Mouse (Mus musculus): ENCODE measurements at regions not wholly inside any gene's neighbourhood (a gene's known extent, or its start where the extent isn't known, plus 50 kb on each side); places are given as distances from the start of the nearest gene placed in this dataset.

GRCm38 (mm10) chr10:99619421-99620151 is 139.9 kb downstream of the Csl start:
- Histone ChIP-seq H3K4me1 (replicated peaks) (no peaks in the 10 kb centered on the region), H3K36me3 (no peaks in the 10 kb centered on the region), H3K9me3 (no peaks in the 10 kb centered on the region), H3K4me3 (replicated peaks) (0 out of 2 replicates have a peak overlapping the region, but pooled peaks have one; percentile 7), H3K27ac (no peak overlapping the region), H3K27me3 (replicated peaks) (no peaks in the 10 kb centered on the region), H3K4me2 (replicated peaks) (peak overlapping the region; percentile 38), H3K9ac (no peak overlapping the region)
- peak; percentile 42 for ATAC-seq
- WGBS, result 45% methylated on average over 18 of the region's 18 CpGs

DNA sequence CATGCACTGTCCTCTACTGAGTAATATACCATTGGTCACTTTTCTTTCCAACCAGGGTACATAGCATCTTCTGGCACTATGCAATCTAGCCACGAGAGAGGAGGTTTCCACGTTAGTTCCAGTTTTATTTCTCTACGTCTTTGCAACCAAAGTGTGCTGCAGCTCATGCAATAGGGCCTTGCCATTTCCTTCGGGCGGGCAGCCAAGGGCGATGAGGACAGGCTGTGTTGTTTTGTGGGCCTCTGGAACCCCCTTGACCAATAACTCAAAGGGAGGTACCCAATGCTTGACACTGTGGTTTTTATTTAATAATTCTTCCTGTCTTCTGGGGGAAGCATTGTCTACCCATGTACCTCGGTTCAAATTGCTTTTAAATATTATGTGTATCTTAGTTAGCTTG is 139.0 kb downstream of the Csl start:
- no peak for ATAC-seq
- no peaks in the 10 kb centered on the region for H3K4me1 ChIP-seq (replicated peaks)
- H3K4me3 ChIP-seq (replicated peaks), result no peak overlapping the region
- H3K27ac ChIP-seq, result no peak overlapping the region
- H3K9ac ChIP-seq, result no peak overlapping the region
- no peak overlapping the region for H3K4me2 ChIP-seq (replicated peaks)
- no peaks in the 10 kb centered on the region for H3K9me3 ChIP-seq
- no peaks in the 10 kb centered on the region for H3K27me3 ChIP-seq (replicated peaks)
- no peaks in the 10 kb centered on the region for H3K36me3 ChIP-seq
- WGBS, result 86% methylated on average over 7 of the region's 7 CpGs

DNA sequence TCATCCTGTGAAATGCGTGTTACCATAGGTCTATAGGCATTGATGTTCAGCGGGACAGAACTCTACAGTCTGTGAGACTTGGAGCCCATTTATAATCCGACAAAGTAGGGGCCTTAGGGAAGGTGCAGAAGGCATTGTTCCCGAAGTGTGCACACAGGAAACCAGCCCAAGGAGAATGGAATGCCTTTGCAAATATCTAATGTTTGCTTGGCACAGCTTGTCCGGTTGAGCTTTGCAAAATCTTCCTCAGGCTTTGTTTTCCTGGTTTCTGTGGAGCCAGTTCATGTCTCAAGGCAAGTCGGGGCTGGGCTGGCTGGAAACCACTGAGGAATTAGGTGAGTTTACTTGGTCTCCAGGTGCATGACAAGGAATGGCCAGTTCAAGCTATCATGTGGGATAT is 132.1 kb downstream of the Csl start:
- H3K4me2 ChIP-seq (replicated peaks), result no peak overlapping the region
- no peak overlapping the region for H3K9ac ChIP-seq
- H3K4me1 ChIP-seq (replicated peaks), result no peaks in the 10 kb centered on the region
- H3K27me3 ChIP-seq (replicated peaks), result no peaks in the 10 kb centered on the region
- H3K27ac ChIP-seq, result no peak overlapping the region
- ATAC-seq, result no peak
- 64% methylated on average over 6 of the region's 6 CpGs for WGBS
- no peaks in the 10 kb centered on the region for H3K36me3 ChIP-seq
- H3K9me3 ChIP-seq, result no peaks in the 10 kb centered on the region
- H3K4me3 ChIP-seq (replicated peaks), result no peak overlapping the region

DNA sequence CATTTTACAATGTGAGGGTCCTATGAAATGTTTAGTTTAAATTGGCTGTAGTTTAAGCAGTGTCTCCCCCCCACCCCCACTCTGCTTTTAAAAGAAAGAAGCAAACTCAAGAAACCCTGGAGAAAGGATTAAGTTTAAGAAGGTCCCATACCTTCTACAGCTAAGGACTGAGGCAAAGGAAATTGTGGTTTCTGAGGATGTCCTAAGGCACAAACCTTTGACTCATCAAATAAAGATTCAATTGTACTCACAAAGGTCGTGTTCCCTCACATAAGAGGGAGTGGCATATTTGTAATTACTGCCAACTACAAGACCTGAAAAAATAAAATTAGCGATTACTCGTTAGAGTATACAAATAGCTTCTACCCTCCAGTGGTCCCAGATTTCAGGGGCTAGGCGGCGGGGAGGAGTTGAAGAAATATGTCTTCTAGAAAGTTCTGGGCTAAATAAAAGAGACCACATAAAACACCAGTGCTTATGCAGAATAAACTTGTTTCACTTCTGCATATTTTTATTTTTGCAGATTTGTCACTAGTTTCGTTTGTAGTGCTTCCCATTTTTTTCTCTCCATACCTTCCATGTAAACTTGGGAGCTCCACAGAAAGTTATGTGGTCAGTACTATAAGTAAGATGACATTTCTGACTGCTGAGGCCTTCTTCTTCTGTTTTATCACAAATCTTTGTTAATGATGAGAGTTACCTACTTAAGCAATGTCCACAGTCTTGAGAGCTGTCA is 127.0 kb downstream of the Csl start:
- Histone ChIP-seq H3K36me3 (no peaks in the 10 kb centered on the region), H3K9ac (no peak overlapping the region), H3K27me3 (replicated peaks) (no peaks in the 10 kb centered on the region), H3K4me2 (replicated peaks) (no peak overlapping the region), H3K27ac (no peak overlapping the region), H3K9me3 (no peaks in the 10 kb centered on the region), H3K4me1 (replicated peaks) (no peaks in the 10 kb centered on the region), H3K4me3 (replicated peaks) (no peak overlapping the region)
- ATAC-seq, result no peak
- 72% methylated on average over 6 of the region's 6 CpGs for WGBS

DNA sequence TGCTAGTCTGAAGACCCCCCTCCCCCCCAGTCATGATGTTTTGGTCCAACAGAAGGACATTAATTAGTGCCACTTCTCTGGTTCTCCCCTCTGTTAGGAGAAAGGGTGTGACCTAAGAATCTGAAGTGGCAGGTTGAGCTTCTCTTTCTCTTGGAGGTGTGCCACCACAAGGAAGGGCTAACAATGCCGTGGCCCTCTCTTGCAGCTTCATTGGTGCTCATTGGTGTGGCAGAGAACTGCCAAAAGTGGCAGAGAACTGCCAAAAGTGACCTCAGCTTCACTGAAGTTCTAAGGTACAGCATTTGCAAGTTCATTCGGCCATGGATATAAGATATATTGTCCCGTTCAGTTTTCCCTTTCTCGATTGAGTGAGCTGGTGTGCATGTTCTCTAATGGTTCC is 123.7 kb downstream of the Csl start:
- Histone ChIP-seq H3K4me1 (replicated peaks) (no peaks in the 10 kb centered on the region), H3K27me3 (replicated peaks) (no peaks in the 10 kb centered on the region), H3K9ac (no peak overlapping the region), H3K27ac (no peak overlapping the region), H3K4me3 (replicated peaks) (no peak overlapping the region), H3K36me3 (no peaks in the 10 kb centered on the region), H3K4me2 (replicated peaks) (no peak overlapping the region), H3K9me3 (no peaks in the 10 kb centered on the region)
- no peak for ATAC-seq
- WGBS, result 91% methylated on average over 4 of the region's 4 CpGs

- no peak overlapping the region for H3K9ac ChIP-seq
- ATAC-seq, result no peak
- H3K4me2 ChIP-seq (replicated peaks), result no peak overlapping the region
- no peaks in the 10 kb centered on the region for H3K9me3 ChIP-seq
- H3K4me3 ChIP-seq (replicated peaks), result no peak overlapping the region
- H3K36me3 ChIP-seq, result no peaks in the 10 kb centered on the region
- WGBS, result 83% methylated on average over 7 of the region's 7 CpGs
- H3K4me1 ChIP-seq (replicated peaks), result no peaks in the 10 kb centered on the region
- no peak overlapping the region for H3K27ac ChIP-seq
- H3K27me3 ChIP-seq (replicated peaks), result no peaks in the 10 kb centered on the region
These were observed 120.4 kb downstream of the Csl start for GRCm38 (mm10) chr10:99639022-99639421.

DNA sequence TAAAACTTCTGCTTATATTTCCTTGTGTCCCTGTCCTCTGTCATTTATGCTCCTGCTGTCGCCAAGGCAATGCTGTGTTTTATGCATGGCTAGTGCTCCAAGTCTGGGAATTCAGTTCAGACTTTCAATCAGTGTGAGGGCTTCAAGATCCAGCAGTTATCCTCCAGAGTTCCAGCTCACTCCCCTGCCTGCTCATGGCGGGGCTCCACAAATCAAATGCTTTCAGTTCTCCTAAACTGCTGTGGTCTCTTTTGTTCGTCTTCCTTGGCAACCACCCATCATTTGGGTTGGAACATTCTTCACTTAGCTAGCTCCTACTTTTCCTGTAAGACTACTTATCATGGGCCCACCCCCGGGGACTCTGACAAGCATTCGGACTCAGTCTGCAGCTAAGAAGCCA is 120.0 kb downstream of the Csl start:
- ATAC-seq, result no peak

DNA sequence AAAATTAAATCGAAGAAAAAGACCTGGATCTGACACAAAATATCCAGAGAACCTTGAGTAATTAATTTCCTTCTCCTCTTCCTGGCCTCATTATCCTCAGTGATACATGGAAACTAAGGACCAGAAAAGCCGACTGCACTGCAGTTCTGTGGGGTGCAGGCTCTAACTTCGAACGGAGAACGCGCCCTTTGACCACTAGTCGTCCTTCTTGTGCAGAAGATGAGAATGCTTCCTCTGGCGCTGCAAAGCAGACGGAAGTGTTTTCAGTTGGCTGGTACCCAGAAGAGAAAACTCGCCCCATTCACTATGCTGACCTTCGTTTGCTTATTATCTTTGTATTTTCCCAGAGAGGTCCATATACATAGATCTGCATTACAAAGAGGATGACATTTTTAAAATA is 117.7 kb downstream of the Csl start:
- no peaks in the 10 kb centered on the region for H3K9me3 ChIP-seq
- peak; percentile 80 for ATAC-seq
- no peak overlapping the region for H3K4me2 ChIP-seq (replicated peaks)
- H3K9ac ChIP-seq, result no peak overlapping the region
- H3K27me3 ChIP-seq (replicated peaks), result no peaks in the 10 kb centered on the region
- no peak overlapping the region for H3K27ac ChIP-seq
- H3K4me3 ChIP-seq (replicated peaks), result no peak overlapping the region
- no peaks in the 10 kb centered on the region for H3K36me3 ChIP-seq
- WGBS, result 10% methylated on average over 11 of the region's 11 CpGs
- H3K4me1 ChIP-seq (replicated peaks), result no peaks in the 10 kb centered on the region

More for the DNA sequence above, 120.0 kb downstream of the Csl start:
- no peak overlapping the region for H3K9ac ChIP-seq
- H3K4me1 ChIP-seq (replicated peaks), result no peaks in the 10 kb centered on the region
- WGBS, result 46% methylated on average over 5 of the region's 5 CpGs
- H3K9me3 ChIP-seq, result no peaks in the 10 kb centered on the region
- H3K36me3 ChIP-seq, result no peaks in the 10 kb centered on the region
- H3K4me3 ChIP-seq (replicated peaks), result no peak overlapping the region
- H3K4me2 ChIP-seq (replicated peaks), result no peak overlapping the region
- no peaks in the 10 kb centered on the region for H3K27me3 ChIP-seq (replicated peaks)
- no peak overlapping the region for H3K27ac ChIP-seq

- Histone ChIP-seq H3K27ac (no peak overlapping the region), H3K27me3 (replicated peaks) (no peaks in the 10 kb centered on the region), H3K9ac (no peak overlapping the region), H3K36me3 (no peaks in the 10 kb centered on the region), H3K4me2 (replicated peaks) (no peak overlapping the region), H3K9me3 (no peaks in the 10 kb centered on the region), H3K4me3 (replicated peaks) (no peak overlapping the region), H3K4me1 (replicated peaks) (no peaks in the 10 kb centered on the region)
- WGBS, result 53% methylated on average over 4 of the region's 4 CpGs
- ATAC-seq, result peak; percentile 72
These were observed 117.1 kb downstream of the Csl start for GRCm38 (mm10) chr10:99642201-99642827.

GRCm38 (mm10) chr10:99644981-99645380 is 114.5 kb downstream of the Csl start:
- Histone ChIP-seq H3K9ac (no peak overlapping the region), H3K4me3 (replicated peaks) (no peak overlapping the region), H3K4me2 (replicated peaks) (no peak overlapping the region), H3K4me1 (replicated peaks) (no peaks in the 10 kb centered on the region), H3K27me3 (replicated peaks) (no peaks in the 10 kb centered on the region), H3K27ac (no peak overlapping the region), H3K9me3 (no peaks in the 10 kb centered on the region), H3K36me3 (no peaks in the 10 kb centered on the region)
- ATAC-seq, result no peak
- WGBS, result 65% methylated on average over 2 of the region's 2 CpGs

GRCm38 (mm10) chr10:99652011-99652410 is 107.4 kb downstream of the Csl start:
- ATAC-seq, result peak; percentile 77
- Histone ChIP-seq H3K36me3 (no peaks in the 10 kb centered on the region), H3K4me2 (replicated peaks) (no peak overlapping the region), H3K4me3 (replicated peaks) (no peak overlapping the region), H3K27ac (no peak overlapping the region), H3K27me3 (replicated peaks) (no peaks in the 10 kb centered on the region), H3K9me3 (no peaks in the 10 kb centered on the region), H3K9ac (no peak overlapping the region), H3K4me1 (replicated peaks) (no peaks in the 10 kb centered on the region)
- 88% methylated on average over 1 of the region's 1 CpGs for WGBS

DNA sequence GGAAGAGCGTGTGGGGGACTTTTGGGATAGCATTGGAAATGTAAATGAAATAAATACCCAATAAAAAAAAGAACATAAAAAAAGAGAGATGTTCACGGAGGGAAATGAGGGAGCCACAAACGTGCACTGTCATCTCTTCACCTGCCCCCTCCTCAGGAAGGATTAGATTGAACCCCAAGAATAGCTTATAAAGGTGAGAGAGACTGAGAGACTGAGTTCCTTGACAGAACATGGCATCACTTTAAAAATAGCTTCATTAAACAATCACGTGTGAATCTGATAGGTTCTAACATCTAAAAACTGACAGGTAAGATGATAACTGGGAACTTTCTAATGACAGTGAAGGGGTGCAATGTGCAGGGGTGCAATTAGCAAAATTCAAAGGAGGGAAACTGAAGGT is 105.2 kb downstream of the Csl start:
- WGBS, result 83% methylated on average over 4 of the region's 4 CpGs
- no peak for ATAC-seq

More for the DNA sequence above, 105.2 kb downstream of the Csl start:
- Histone ChIP-seq H3K27ac (no peak overlapping the region), H3K4me2 (replicated peaks) (no peak overlapping the region), H3K4me1 (replicated peaks) (no peaks in the 10 kb centered on the region), H3K36me3 (no peaks in the 10 kb centered on the region), H3K9ac (no peak overlapping the region), H3K27me3 (replicated peaks) (no peaks in the 10 kb centered on the region), H3K9me3 (no peaks in the 10 kb centered on the region), H3K4me3 (replicated peaks) (no peak overlapping the region)

All from intestine, embryonic 15.5 days (tissue).